Mouse (Mus musculus) midbrain, embryonic 14.5 days (tissue): ENCODE results near the gene Lrch1. TPM values are rescaled to one million over a fixed set of nuclear protein-coding genes. Genes with fewer than 3 reads are reported as not detected.

Source experiments
- ATAC-seq: fragments of 200-750 bp; cut with Nextera tagmentation; 2 replicates; pipeline ENCODE4 v1.8.0; 2017; ENCODE audit warnings: moderate number of reproducible peaks, moderate library complexity; ENCODE audit not compliant: low FRiP score, low TSS enrichment
- DNase-seq: peaks from one replicate; pipeline ENCODE4 v3.0.0-alpha.2; 2015
- H3K27ac ChIP-seq: fragments of 300-500 bp; sonication (generic); replicated peaks from 2 replicates; pipeline ENCODE4 v1.5.1; 2014; ENCODE audit warnings: mild to moderate bottlenecking, low read depth, low read length, moderate library complexity
- H3K27me3 ChIP-seq: fragments of 300-500 bp; sonication (generic); 2 replicates; pipeline ENCODE4 v1.6.1; 2014; ENCODE audit warnings: low read length, control low read depth, mixed read lengths; ENCODE audit not compliant: control insufficient read depth, insufficient read depth
- H3K36me3 ChIP-seq: fragments of 300-500 bp; sonication (generic); 2 replicates; pipeline ENCODE4 v1.6.1; 2014; ENCODE audit warnings: low read length, control low read depth; ENCODE audit not compliant: control insufficient read depth, insufficient read depth
- H3K4me1 ChIP-seq: fragments of 300-500 bp; sonication (generic); 2 replicates; pipeline ENCODE4 v1.6.1; 2014; ENCODE audit warnings: mild to moderate bottlenecking, antibody characterized with exemption, low read length, control low read depth; ENCODE audit not compliant: control insufficient read depth, insufficient read depth
- H3K4me2 ChIP-seq: fragments of 300-500 bp; sonication (generic); 2 replicates; pipeline ENCODE4 v1.6.1; 2014; ENCODE audit warnings: mild to moderate bottlenecking, low read length, moderate library complexity
- H3K4me3 ChIP-seq: fragments of 300-500 bp; sonication (generic); replicated peaks from 2 replicates; pipeline ENCODE4 v1.5.1; 2014; ENCODE audit warnings: low read depth, low read length
- H3K9ac ChIP-seq: fragments of 300-500 bp; sonication (generic); replicated peaks from 2 replicates; pipeline ENCODE4 v1.6.1; 2014; ENCODE audit warnings: mild to moderate bottlenecking, low read length, moderate library complexity
- H3K9me3 ChIP-seq: fragments of 300-500 bp; sonication (generic); 2 replicates; pipeline ENCODE4 v1.6.1; 2016; ENCODE audit warnings: low read length, control low read depth, mixed read lengths; ENCODE audit not compliant: control insufficient read depth
- WGBS: fragments of 180-500 bp; shearing (Covaris S2); extraction: QIAGEN DNeasy Blood & Tissue Kit; methylation state at CpG from one replicate; pipeline ENCODE4 v1.1.7; 2014; 5-methylcytosine and 5-hydroxymethylcytosine counted together
- polyA plus RNA-seq: library from polyadenylated mRNA; unstranded; fragments of >200 nt; fragmentation: Nextera tagmentation; extraction: Ambion mirVana; gene quantifications from 2 replicates; pipeline ENCODE4 v1.2.1, GENCODE M21; 2014

Gene Lrch1
- polyA plus RNA-seq, 1 experiment from 2014 or later, result 19.4 TPM

GRCm38 (mm10) chr14:74736850-74737249 is 210.8 kb downstream of the Lrch1 start:
- no peak overlapping the region for H3K27ac ChIP-seq
- 98% methylated on average over 6 of the region's 6 CpGs for WGBS
- H3K4me1 ChIP-seq, result peaks cover 7% of the 10 kb centered on the region
- H3K27me3 ChIP-seq, result no peaks in the 10 kb centered on the region
- H3K9me3 ChIP-seq, result no peaks in the 10 kb centered on the region
- ATAC-seq (no peak), DNase-seq (no peak)
- no peak overlapping the region for H3K9ac ChIP-seq
- H3K36me3 ChIP-seq, result peaks cover 54% of the 10 kb centered on the region
- no peak overlapping the region for H3K4me3 ChIP-seq
- H3K4me2 ChIP-seq, result no peak overlapping the region

- H3K9ac ChIP-seq, result no peak overlapping the region
- H3K9me3 ChIP-seq, result no peaks in the 10 kb centered on the region
- no peak overlapping the region for H3K4me3 ChIP-seq
- peaks cover 40% of the 10 kb centered on the region for H3K36me3 ChIP-seq
- no peak overlapping the region for H3K27ac ChIP-seq
- no peak for ATAC-seq
- H3K4me1 ChIP-seq, result peaks cover 7% of the 10 kb centered on the region
- WGBS, result 93% methylated on average over 6 of the region's 6 CpGs
- no peaks in the 10 kb centered on the region for H3K27me3 ChIP-seq
- H3K4me2 ChIP-seq, result no peak overlapping the region
- DNase-seq, result no peak
Observed at GRCm38 (mm10) chr14:74735471-74735870, 212.2 kb downstream of the Lrch1 start.

- H3K9me3 ChIP-seq, result no peaks in the 10 kb centered on the region
- no peak overlapping the region for H3K9ac ChIP-seq
- no peak overlapping the region for H3K27ac ChIP-seq
- H3K36me3 ChIP-seq, result peaks cover 20% of the 10 kb centered on the region
- ATAC-seq (no peak), DNase-seq (no peak)
- WGBS, result 48% methylated on average over 2 of the region's 2 CpGs
- H3K27me3 ChIP-seq, result no peaks in the 10 kb centered on the region
- peaks cover 7% of the 10 kb centered on the region for H3K4me1 ChIP-seq
- peak overlapping the region; percentile 81 for H3K4me2 ChIP-seq
- no peak overlapping the region for H3K4me3 ChIP-seq
Observed at GRCm38 (mm10) chr14:74733397-74733796, 214.3 kb downstream of the Lrch1 start.

- 0% methylated on average over 53 of the region's 53 CpGs for WGBS
- H3K4me1 ChIP-seq, result peaks cover 7% of the 10 kb centered on the region
- H3K9ac ChIP-seq, result peak within 1 kb of the TSS; percentile 72
- peak within 1 kb of the TSS; percentile 66 for H3K27ac ChIP-seq
- H3K9me3 ChIP-seq, result no peaks in the 10 kb centered on the region
- peak within 1 kb of the TSS; percentile 81 for H3K4me2 ChIP-seq
- DNase-seq, result peak; percentile 91
- peak within 1 kb of the TSS; percentile 75 for H3K4me3 ChIP-seq
- ATAC-seq, result peak; percentile 97
- H3K36me3 ChIP-seq, result peaks cover 14% of the 10 kb centered on the region
- no peaks in the 10 kb centered on the region for H3K27me3 ChIP-seq
Observed at GRCm38 (mm10) chr14:74732079-74732783, 215.4 kb downstream of the Lrch1 start, which contains the start of gene Esd. Esd (plus strand) TSS chr14:74732297.

GRCm38 (mm10) chr14:74731221-74732078 is 216.2 kb downstream of the Lrch1 start:
- H3K27me3 ChIP-seq, result no peaks in the 10 kb centered on the region
- no peak overlapping the region for H3K27ac ChIP-seq
- peak overlapping the region; percentile 81 for H3K4me2 ChIP-seq
- H3K9me3 ChIP-seq, result no peaks in the 10 kb centered on the region
- H3K9ac ChIP-seq, result peak overlapping the region; percentile 72
- peaks cover 7% of the 10 kb centered on the region for H3K4me1 ChIP-seq
- ATAC-seq, result no peak; the same call in 1 of the 2 replicates
- peaks cover 6% of the 10 kb centered on the region for H3K36me3 ChIP-seq
- WGBS, result 31% methylated on average over 9 of the region's 9 CpGs
- peak overlapping the region; percentile 75 for H3K4me3 ChIP-seq
- no peak for DNase-seq

GRCm38 (mm10) chr14:74723541-74723940 is 224.1 kb downstream of the Lrch1 start:
- Histone ChIP-seq H3K4me1 (no peaks in the 10 kb centered on the region), H3K4me2 (no peak overlapping the region), H3K9ac (no peak overlapping the region), H3K4me3 (no peak overlapping the region), H3K9me3 (no peaks in the 10 kb centered on the region), H3K36me3 (no peaks in the 10 kb centered on the region), H3K27me3 (no peaks in the 10 kb centered on the region), H3K27ac (no peak overlapping the region)
- ATAC-seq, result no peak
- DNase-seq, result no peak
- 76% methylated on average over 3 of the region's 3 CpGs for WGBS

GRCm38 (mm10) chr14:74709054-74709453 is 238.6 kb downstream of the Lrch1 start:
- Histone ChIP-seq H3K27ac (no peak overlapping the region), H3K36me3 (no peaks in the 10 kb centered on the region), H3K27me3 (no peaks in the 10 kb centered on the region), H3K9ac (no peak overlapping the region), H3K4me1 (no peaks in the 10 kb centered on the region), H3K9me3 (no peaks in the 10 kb centered on the region), H3K4me3 (no peak overlapping the region), H3K4me2 (no peak overlapping the region)
- WGBS, result 27% methylated on average over 3 of the region's 3 CpGs
- DNase-seq (peak; percentile 85), ATAC-seq (no peak)
